17 mouse cellular contexts compared by ENCODE assay signal in genomic region chr2:148444472-148444871, GRCm38 (mm10). TPM values are rescaled to one million over a fixed set of nuclear protein-coding genes. Genes with fewer than 3 reads are reported as not detected.
DNase-seq lines count a peak whose midpoint lies in the region; ATAC-seq lines count a peak whose summit lies in the region.
"Had no signal": no experiment of that assay in that cellular context is flagged by ENCODE, and none has a peak within 500 bp of the region (broad histone marks: within the 10 kb centered on the region; RNA-seq: fewer than 3 reads in every experiment).

No protein-coding gene starts in this region.

- no peaks in the 10 kb centered on the region for H3K36me3 ChIP-seq in heart, embryonic 14.5 days (ENCODE audit: control insufficient read depth, insufficient read depth, low read length)
- H3K36me3 ChIP-seq in lung, embryonic 15.5 days, result no peaks in the 10 kb centered on the region
- no peaks in the 10 kb centered on the region for H3K36me3 ChIP-seq in heart, embryonic 16.5 days (ENCODE audit: control insufficient read depth, insufficient read depth)
- H3K36me3 ChIP-seq: forebrain, embryonic 12.5 days; G1E had no signal

- H3K9ac ChIP-seq in heart, embryonic 14.5 days (ENCODE audit: low read length), result no peak overlapping the region
- no peak overlapping the region for H3K9ac ChIP-seq in lung, embryonic 15.5 days
- no peak overlapping the region for H3K9ac ChIP-seq in heart, embryonic 16.5 days (ENCODE audit: low read length)
- H3K9ac ChIP-seq: forebrain, embryonic 12.5 days; liver, postnatal 0 days had no signal

- H3K27me3 ChIP-seq in heart, embryonic 14.5 days (ENCODE audit: control insufficient read depth, insufficient read depth, low read length), result no peaks in the 10 kb centered on the region
- no peaks in the 10 kb centered on the region for H3K27me3 ChIP-seq in lung, embryonic 15.5 days
- H3K27me3 ChIP-seq in heart, embryonic 16.5 days (ENCODE audit: control insufficient read depth, insufficient read depth, low read length), result no peaks in the 10 kb centered on the region
- H3K27me3 ChIP-seq: forebrain, embryonic 12.5 days had no signal

- DNase-seq in heart, postnatal 4 days, result no peak
- DNase-seq in lung, postnatal 14 days, result no peak
- DNase-seq in urinary bladder, adult 18-20 months (ENCODE audit: low spot score in 2 of 2), result no peak
- DNase-seq in cerebellum, postnatal 4 days (ENCODE audit: low spot score in 2 of 2), result no peak
- DNase-seq: cerebellum, postnatal 14 days; kidney, adult 11 months; liver; liver, postnatal 0 days; right cerebral cortex, adult 18-20 months; thymus, adult 18-20 months had no signal

- no peak for ATAC-seq in heart, embryonic 14.5 days (ENCODE audit: insufficient number of reproducible peaks, insufficient read depth, low FRiP score, low read depth)
- no peak for ATAC-seq in lung, embryonic 15.5 days (ENCODE audit: borderline replicate concordance, extremely low read depth, low FRiP score, low TSS enrichment)
- no peak for ATAC-seq in heart, embryonic 16.5 days (replicated peaks; ENCODE audit: extremely low read depth, insufficient read depth, low FRiP score)
- ATAC-seq: CD4-positive, CD25-positive, alpha-beta regulatory T cell, adult 4 months; hindbrain, embryonic 16.5 days; liver, postnatal 0 days had no signal

- WGBS in heart, embryonic 14.5 days, result 70% methylated on average over 1 of the region's 1 CpGs
- WGBS in lung, embryonic 15.5 days, result 44% methylated on average over 1 of the region's 1 CpGs
- 58% methylated on average over 1 of the region's 1 CpGs for WGBS in heart, embryonic 16.5 days

- no peaks in the 10 kb centered on the region for H3K9me3 ChIP-seq in heart, embryonic 14.5 days (ENCODE audit: control insufficient read depth, low read length)
- no peaks in the 10 kb centered on the region for H3K9me3 ChIP-seq in lung, embryonic 15.5 days
- H3K9me3 ChIP-seq in heart, embryonic 16.5 days (replicated peaks; ENCODE audit: control insufficient read depth, low read length), result no peaks in the 10 kb centered on the region
- H3K9me3 ChIP-seq: forebrain, embryonic 12.5 days had no signal

- H3K27ac ChIP-seq in heart, embryonic 14.5 days (replicated peaks in 1 of 2; ENCODE audit: control insufficient read depth in 1 of 2, insufficient read depth in 1 of 2, low read depth in 2 of 2, low read length in 2 of 2), result peak overlapping the region; percentile 12 to 90; a peak in 1 of 4 replicates
- 0 out of 2 replicates have a peak overlapping the region, but pooled peaks have one; percentile 57 for H3K27ac ChIP-seq in lung, embryonic 15.5 days
- peak overlapping the region; percentile 43 for H3K27ac ChIP-seq in heart, embryonic 16.5 days (ENCODE audit: low read length)
- H3K27ac ChIP-seq: forebrain, embryonic 12.5 days had no signal

- peaks cover 0 to 4% of the 10 kb centered on the region in 2 experiments for H3K4me1 ChIP-seq in heart, embryonic 14.5 days (ENCODE audit: control insufficient read depth in 2 of 2, insufficient read depth in 2 of 2, low read length in 2 of 2)
- H3K4me1 ChIP-seq in lung, embryonic 15.5 days, result peaks cover 5% of the 10 kb centered on the region; the same call in 1 of the 2 replicates
- no peaks in the 10 kb centered on the region for H3K4me1 ChIP-seq in heart, embryonic 16.5 days (ENCODE audit: control insufficient read depth, insufficient read depth, low read length)
- H3K4me1 ChIP-seq: forebrain, embryonic 12.5 days had no signal

- H3K4me3 ChIP-seq in heart, embryonic 14.5 days (ENCODE audit: control insufficient read depth in 1 of 2, insufficient read depth in 1 of 2, low read depth in 1 of 2, low read length in 2 of 2), result no peak overlapping the region
- no peak overlapping the region for H3K4me3 ChIP-seq in lung, embryonic 15.5 days
- H3K4me3 ChIP-seq in heart, embryonic 16.5 days (ENCODE audit: low read length), result no peak overlapping the region
- H3K4me3 ChIP-seq: forebrain, embryonic 12.5 days had no signal

- no peak overlapping the region for H3K4me2 ChIP-seq in heart, embryonic 14.5 days (ENCODE audit: low read length)
- H3K4me2 ChIP-seq in lung, embryonic 15.5 days, result no peak overlapping the region
- H3K4me2 ChIP-seq in heart, embryonic 16.5 days (ENCODE audit: low read depth, low read length), result no peak overlapping the region
- H3K4me2 ChIP-seq: forebrain, embryonic 12.5 days had no signal

RNA-seq across cellular contexts. Expression of gene Cd93, which starts 1.1 kb away (rescaled TPM):
- 31.2 and 32.0 TPM in 2 replicates for polyA plus RNA-seq in heart, embryonic 14.5 days (2014; fragmentation: Nextera tagmentation; extraction: Ambion mirVana)
- 100 to 1,000 TPM; 160 to 168 TPM for total RNA-seq in heart, postnatal 4 days (2021)
- 33.4 and 35.4 TPM in 2 replicates for polyA plus RNA-seq in lung, embryonic 15.5 days (2015; fragmentation: Nextera tagmentation; extraction: Ambion mirVana)
- 25.8 and 29.0 TPM in 2 replicates for polyA plus RNA-seq in heart, embryonic 16.5 days (2015; fragmentation: Nextera tagmentation; extraction: Ambion mirVana)

RNA-seq across cellular contexts. Expression of gene Thbd, which starts 36.5 kb away (rescaled TPM):
- 13.6 and 20.0 TPM in 2 replicates for polyA plus RNA-seq in heart, embryonic 14.5 days (2014; fragmentation: Nextera tagmentation; extraction: Ambion mirVana)
- 10 to 100 TPM; 37.2 to 41.4 TPM for total RNA-seq in heart, postnatal 4 days (2021)
- polyA plus RNA-seq in lung, embryonic 15.5 days (2015; fragmentation: Nextera tagmentation; extraction: Ambion mirVana), result 98.0 and 102 TPM in 2 replicates
- polyA plus RNA-seq in heart, embryonic 16.5 days (2015; fragmentation: Nextera tagmentation; extraction: Ambion mirVana), result 16.6 and 20.3 TPM in 2 replicates
- total RNA-seq: G1E had no signal
- polyA plus RNA-seq: G1E had no signal

RNA-seq across cellular contexts. Expression of gene Sstr4, which starts 49.3 kb away (rescaled TPM):
- polyA plus RNA-seq in heart, embryonic 14.5 days (2014; fragmentation: Nextera tagmentation; extraction: Ambion mirVana), result 0.78 and 1.5 TPM in 2 replicates
- under 1 TPM; 0.79 to 0.81 TPM for total RNA-seq in heart, postnatal 4 days (2021)
- 2.9 and 3.0 TPM in 2 replicates for polyA plus RNA-seq in lung, embryonic 15.5 days (2015; fragmentation: Nextera tagmentation; extraction: Ambion mirVana)
- polyA plus RNA-seq in heart, embryonic 16.5 days (2015; fragmentation: Nextera tagmentation; extraction: Ambion mirVana), result 0.34 and 0.38 TPM in 2 replicates
- total RNA-seq: G1E had no signal
- polyA plus RNA-seq: CD4-positive, CD25-positive, alpha-beta regulatory T cell, adult 4 months; G1E; liver, postnatal 0 days had no signal
